Mouse (Mus musculus): Measurements from ENCODE around the gene Cntrl.

DNA sequence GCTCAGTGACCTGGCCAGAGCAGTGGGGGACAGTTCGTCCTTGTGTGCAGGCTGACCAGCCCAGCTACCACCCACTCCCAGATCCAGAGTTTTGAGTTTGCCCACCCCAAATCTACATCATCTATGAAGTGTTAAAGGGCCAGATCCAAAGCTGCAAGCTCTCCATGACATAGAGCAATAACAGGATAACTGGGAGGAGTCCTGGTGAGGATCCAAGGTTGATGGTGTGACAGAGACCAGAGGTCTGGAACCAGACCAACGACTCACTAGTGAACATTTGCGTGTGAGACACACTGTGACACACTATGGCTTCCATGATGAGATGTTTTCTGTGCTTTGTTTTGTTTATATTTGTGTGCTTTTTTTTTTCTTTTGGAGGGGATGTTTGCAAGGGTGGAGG, 98.8 kb downstream of the Cntrl start:
- TF ChIP-seq POLR2A (IDR thresholded peaks at IDR 0.05; ENCODE audit: control insufficient read depth, low read depth, low read length) (no peak), CTCF (IDR thresholded peaks at IDR 0.05; ENCODE audit: control insufficient read depth, insufficient read depth, insufficient replicate concordance, low read depth, low read length) (no peak)

All from testis, adult 2 months (tissue).